8 mouse cellular contexts compared by ENCODE assay signal in genomic region chr15:98830736-98831683, GRCm38 (mm10). TPM values are rescaled to one million over a fixed set of nuclear protein-coding genes. Genes with fewer than 3 reads are reported as not detected.
DNase-seq lines count a peak whose midpoint lies in the region; ATAC-seq lines count a peak whose summit lies in the region.

Gene Prkag1, minus strand, starts transcription at chr15:98831521.

- under 1% methylated on average over 61 of the region's 66 CpGs for WGBS in hindbrain, embryonic 11.5 days

- H3K36me3 ChIP-seq in hindbrain, embryonic 11.5 days (ENCODE audit: control insufficient read depth, insufficient read depth, low read length) = peaks cover 11% of the 10 kb centered on the region

- peak within 1 kb of the TSS; percentile 77 for H3K9ac ChIP-seq in hindbrain, embryonic 11.5 days (ENCODE audit: low read depth, low read length)

- no peaks in the 10 kb centered on the region for H3K9me3 ChIP-seq in hindbrain, embryonic 11.5 days (ENCODE audit: control insufficient read depth, low read length)

- H3K4me3 ChIP-seq in hindbrain, embryonic 11.5 days (ENCODE audit: low read depth, low read length) = peak within 1 kb of the TSS; percentile 80

- H3K27ac ChIP-seq in hindbrain, embryonic 11.5 days (ENCODE audit: low read depth, low read length) = peak within 1 kb of the TSS; percentile 83

- H3K4me2 ChIP-seq in hindbrain, embryonic 11.5 days (replicated peaks; ENCODE audit: low read depth, low read length) = peak within 1 kb of the TSS; percentile 71

- peak; percentile 98 for ATAC-seq in hindbrain, embryonic 11.5 days (ENCODE audit: low FRiP score)

- no peaks in the 10 kb centered on the region for H3K27me3 ChIP-seq in hindbrain, embryonic 11.5 days (ENCODE audit: control insufficient read depth, insufficient read depth, low read length)

- no peaks in the 10 kb centered on the region for H3K4me1 ChIP-seq in hindbrain, embryonic 11.5 days (replicated peaks; ENCODE audit: control insufficient read depth, insufficient read depth, low read length)

- peak; percentile 97 for DNase-seq in Muller cell, postnatal 12 days (ENCODE audit: inconsistent ontology term)
- DNase-seq in cerebellum, adult 9-11 months = peak; percentile 95
- DNase-seq in frontal cortex, adult 2 months (ENCODE audit: extremely low spot score in 1 of 2, low spot score in 1 of 2) = peak; percentile 88 to 96
- peak; percentile 97 for DNase-seq in hindbrain, embryonic 11.5 days (ENCODE audit: low spot score)
- peak; percentile 95 to 97 for DNase-seq in layer of hippocampus, postnatal 10 days (ENCODE audit: low spot score in 2 of 2)
- DNase-seq in lung, postnatal 10 days = peak; percentile 98
- peak; percentile 95 for DNase-seq in ovary, postnatal 36 days (ENCODE audit: low spot score)
- peak; percentile 99 for DNase-seq in thymus, postnatal 25 days

RNA-seq across cellular contexts. Expression of gene Prkag1, which starts in this region (rescaled TPM):
- 67.8 and 74.0 TPM in 2 replicates for polyA plus RNA-seq in frontal cortex, adult 2 months (2012; rRNA removed)
- 65.9 and 70.6 TPM in 2 replicates for polyA plus RNA-seq in hindbrain, embryonic 11.5 days (2014; fragmentation: Nextera tagmentation; extraction: Ambion mirVana)
- 10 to 100 TPM; 39.3 to 41.0 TPM for total RNA-seq in layer of hippocampus, postnatal 10 days (2021)

Comparison
In these comparisons a context has a peak if more than half of its experiments do, and no peak if none do; other contexts are left out.
1. Peak in every context shown above with its lines: DNase-seq, ATAC-seq, H3K4me3 ChIP-seq and H3K27ac ChIP-seq.